Mouse (Mus musculus) hindbrain, postnatal 0 days (tissue): ENCODE measurements around the gene Myo18a. TPM values are rescaled to one million over a fixed set of nuclear protein-coding genes. Genes with fewer than 3 reads are reported as not detected.

Experiments used
- ATAC-seq: fragments of 200-750 bp; cut with Nextera tagmentation; 2 replicates; pipeline ENCODE4 v1.8.0; 2017; ENCODE audit warnings: mild to moderate bottlenecking, moderate TSS enrichment, moderate library complexity
- DNase-seq: peaks from one replicate; pipeline ENCODE4 v3.0.0-alpha.2; 2015; ENCODE audit warnings: low spot score
- H3K27ac ChIP-seq: fragments of 300-500 bp; sonication (generic); 2 replicates; pipeline ENCODE4 v1.5.1; 2014; ENCODE audit warnings: mild to moderate bottlenecking
- H3K27me3 ChIP-seq: fragments of 300-500 bp; sonication (generic); 2 replicates; pipeline ENCODE4 v1.6.1; 2014; ENCODE audit warnings: low read length, mixed read lengths; ENCODE audit not compliant: insufficient read depth
- H3K36me3 ChIP-seq: fragments of 300-500 bp; sonication (generic); 2 replicates; pipeline ENCODE4 v1.6.1; 2014; ENCODE audit warnings: low read length, mixed read lengths; ENCODE audit not compliant: insufficient read depth
- H3K4me1 ChIP-seq: fragments of 300-500 bp; sonication (generic); 2 replicates; pipeline ENCODE4 v1.6.1; 2014; ENCODE audit warnings: antibody characterized with exemption, low read length, mixed read lengths; ENCODE audit not compliant: insufficient read depth
- H3K4me2 ChIP-seq: fragments of 300-500 bp; sonication (generic); 2 replicates; pipeline ENCODE4 v1.6.1; 2014; ENCODE audit warnings: low read depth, mild to moderate bottlenecking, low read length, moderate library complexity, mixed read lengths
- H3K4me3 ChIP-seq: fragments of 300-500 bp; sonication (generic); 2 replicates; pipeline ENCODE4 v1.5.1; 2014; ENCODE audit warnings: low read length
- H3K9ac ChIP-seq: fragments of 300-500 bp; sonication (generic); replicated peaks from 2 replicates; pipeline ENCODE4 v1.6.1; 2014; ENCODE audit warnings: mild to moderate bottlenecking, low read length, moderate library complexity, mixed read lengths
- H3K9me3 ChIP-seq: fragments of 300-500 bp; sonication (generic); 2 replicates; pipeline ENCODE4 v1.6.1; 2016; ENCODE audit warnings: low read length, mixed read lengths
- CTCF ChIP-seq: IDR thresholded peaks from 2 replicates; pipeline ENCODE4 v1.5.1; 2016; ENCODE audit warnings: antibody characterized with exemption, control low read depth, low read depth
- WGBS: fragments of 180-500 bp; shearing (Covaris S2); extraction: QIAGEN DNeasy Blood & Tissue Kit; methylation state at CpG from one replicate; pipeline ENCODE4 v1.1.7; 2014; 5-methylcytosine and 5-hydroxymethylcytosine counted together
- polyA plus RNA-seq: library from polyadenylated mRNA; unstranded; fragments of >200 nt; fragmentation: Nextera tagmentation; extraction: Ambion mirVana; gene quantifications from 2 replicates; pipeline ENCODE4 v1.2.1, GENCODE M21; 2015
- total RNA-seq: library from RNA; depleted of rRNA; stranded (reverse); fragments of >200 nt; gene quantifications from 2 replicates; pipeline ENCODE4 v1.2.3, GENCODE M21; 2014

Myo18a gene
- total and polyA plus RNA-seq, 2 experiments from 2014 or later, result 28.2 to 64.6 TPM

GRCm38 (mm10) chr11:77791752-77792565 lies 28.9 kb downstream of the Myo18a start:
- 42% methylated on average over 12 of the region's 12 CpGs for WGBS
- ATAC-seq, result no peak
- Histone ChIP-seq H3K9ac (no peak overlapping the region), H3K36me3 (no peaks in the 10 kb centered on the region), H3K9me3 (no peaks in the 10 kb centered on the region), H3K4me1 (peaks cover 15% of the 10 kb centered on the region), H3K27ac (peak overlapping the region; percentile 74), H3K4me2 (no peak overlapping the region), H3K27me3 (no peaks in the 10 kb centered on the region), H3K4me3 (no peak overlapping the region)
- peak; percentile 47 for DNase-seq
- no peak for TF ChIP-seq CTCF

- WGBS, result 65% methylated on average over 7 of the region's 7 CpGs
- H3K9ac ChIP-seq, result no peak overlapping the region
- H3K27ac ChIP-seq, result peak overlapping the region; percentile 74
- no peak for DNase-seq
- no peaks in the 10 kb centered on the region for H3K27me3 ChIP-seq
- no peak overlapping the region for H3K4me2 ChIP-seq
- peaks cover 15% of the 10 kb centered on the region for H3K4me1 ChIP-seq
- H3K4me3 ChIP-seq, result no peak overlapping the region
- no peak for TF ChIP-seq CTCF
- no peaks in the 10 kb centered on the region for H3K36me3 ChIP-seq
- no peaks in the 10 kb centered on the region for H3K9me3 ChIP-seq
- no peak for ATAC-seq
Observed at GRCm38 (mm10) chr11:77792566-77792909, 29.5 kb downstream of the Myo18a start.

- 4% methylated on average over 19 of the region's 19 CpGs for WGBS
Observed at GRCm38 (mm10) chr11:77793238-77793930, 30.3 kb downstream of the Myo18a start.

GRCm38 (mm10) chr11:77795216-77795615 lies 32.2 kb downstream of the Myo18a start:
- Histone ChIP-seq H3K36me3 (no peaks in the 10 kb centered on the region), H3K9me3 (no peaks in the 10 kb centered on the region), H3K27ac (no peak overlapping the region), H3K4me3 (no peak overlapping the region), H3K9ac (no peak overlapping the region), H3K4me2 (no peak overlapping the region), H3K27me3 (no peaks in the 10 kb centered on the region), H3K4me1 (peaks cover 14% of the 10 kb centered on the region)
- no peak for ATAC-seq
- no peak for DNase-seq
- 73% methylated on average over 5 of the region's 5 CpGs for WGBS
- TF ChIP-seq CTCF, result no peak

More at GRCm38 (mm10) chr11:77793238-77793930, 30.3 kb downstream of the Myo18a start:
- peak overlapping the region; percentile 47 for H3K9ac ChIP-seq
- H3K36me3 ChIP-seq, result no peaks in the 10 kb centered on the region
- TF ChIP-seq CTCF, result peak; percentile 99
- ATAC-seq (peak; percentile 91), DNase-seq (peak; percentile 98)
- H3K27ac ChIP-seq, result peak overlapping the region; percentile 74; the same call in 1 of the 2 replicates
- H3K4me1 ChIP-seq, result peaks cover 15% of the 10 kb centered on the region
- peak overlapping the region; percentile 75 for H3K4me2 ChIP-seq
- peak overlapping the region; percentile 38 for H3K4me3 ChIP-seq
- H3K9me3 ChIP-seq, result no peaks in the 10 kb centered on the region
- no peaks in the 10 kb centered on the region for H3K27me3 ChIP-seq

GRCm38 (mm10) chr11:77800491-77800868 lies 37.4 kb downstream of the Myo18a start:
- no peak overlapping the region for H3K4me2 ChIP-seq
- no peaks in the 10 kb centered on the region for H3K27me3 ChIP-seq
- H3K4me1 ChIP-seq, result peaks cover 6% of the 10 kb centered on the region; the same call in 1 of the 2 replicates
- no peak for ATAC-seq
- no peaks in the 10 kb centered on the region for H3K9me3 ChIP-seq
- no peak overlapping the region for H3K9ac ChIP-seq
- WGBS, result 61% methylated on average over 9 of the region's 9 CpGs
- H3K27ac ChIP-seq, result no peak overlapping the region
- H3K4me3 ChIP-seq, result no peak overlapping the region
- no peak for DNase-seq
- TF ChIP-seq CTCF, result no peak
- no peaks in the 10 kb centered on the region for H3K36me3 ChIP-seq

- peak; percentile 62; the same call in 1 of the 2 replicates for ATAC-seq
Observed at GRCm38 (mm10) chr11:77800869-77801701, 38.0 kb downstream of the Myo18a start.

More at GRCm38 (mm10) chr11:77800869-77801701, 38.0 kb downstream of the Myo18a start:
- 0 out of 2 replicates have a peak overlapping the region, but pooled peaks have one; percentile 18 for H3K4me2 ChIP-seq
- WGBS, result 37% methylated on average over 14 of the region's 15 CpGs
- DNase-seq, result no peak
- H3K9me3 ChIP-seq, result no peaks in the 10 kb centered on the region
- H3K4me1 ChIP-seq, result peaks cover 6% of the 10 kb centered on the region; the same call in 1 of the 2 replicates
- no peak overlapping the region for H3K4me3 ChIP-seq
- no peak for TF ChIP-seq CTCF
- no peak overlapping the region for H3K27ac ChIP-seq
- no peak overlapping the region; the same call in 1 of the 2 replicates for H3K9ac ChIP-seq
- no peaks in the 10 kb centered on the region for H3K36me3 ChIP-seq
- no peaks in the 10 kb centered on the region for H3K27me3 ChIP-seq
